Mouse (Mus musculus): ENCODE data around the gene Parvb. TPM values are rescaled to one million over a fixed set of nuclear protein-coding genes. Genes with fewer than 3 reads are reported as not detected.
A peak's percentile ranks its signal among the peaks of the same experiment; 100 is the strongest.

The Parvb gene
- 10 to 100 TPM; 54.4 to 64.5 TPM for total RNA-seq (2021)
- long read RNA-seq, experiment 1, transcript Parvb-201 (13 exons, 3,784 nt) = major isoform, 7 of 14 reads
- long read RNA-seq, experiment 1, partial matches to known transcripts = 0 of 14 reads
- long read RNA-seq, experiment 1, other reads (novel, unspliced or antisense) = 7 of 14 reads
- long read RNA-seq, experiment 2, partial matches to known transcripts = 0 of 13 reads
- long read RNA-seq, experiment 2, other reads (novel, unspliced or antisense) = 9 of 13 reads

- intact Hi-C loops (cut with DNase I; ENCODE audit: low total_unique reads) = no loop called here
- DNase-seq = peak; percentile 47
These were observed at the start of gene Parvb for GRCm38 (mm10) chr15:84231721-84232561. Gene Parvb (plus strand): TSS chr15:84232043.

GRCm38 (mm10) chr15:84183967-84184366 is 47.9 kb upstream of the Parvb start:
- DNase-seq = peak; percentile 22
- intact Hi-C loops (cut with DNase I; ENCODE audit: low total_unique reads) = no loop called here

GRCm38 (mm10) chr15:84186196-84186595 is 45.6 kb upstream of the Parvb start:
- intact Hi-C loops (cut with DNase I; ENCODE audit: low total_unique reads) = no loop called here
- no peak for DNase-seq

GRCm38 (mm10) chr15:84188887-84189530 is 42.8 kb upstream of the Parvb start:
- no peak for DNase-seq
- intact Hi-C loops (cut with DNase I; ENCODE audit: low total_unique reads) = no loop called here

- no peak for DNase-seq
- intact Hi-C loops (cut with DNase I; ENCODE audit: low total_unique reads) = no loop called here
These were observed 42.0 kb upstream of the Parvb start for GRCm38 (mm10) chr15:84189881-84190280.

- intact Hi-C loops (cut with DNase I; ENCODE audit: low total_unique reads) = no loop called here
- DNase-seq = no peak
These were observed 40.2 kb upstream of the Parvb start for GRCm38 (mm10) chr15:84191724-84192057.

GRCm38 (mm10) chr15:84192058-84192791 is 39.6 kb upstream of the Parvb start, which contains the start of gene Samm50:
Gene Samm50 (plus strand): TSS chr15:84192241.
- intact Hi-C loops (cut with DNase I; ENCODE audit: low total_unique reads) = no loop called here
- peak; percentile 88 for DNase-seq

GRCm38 (mm10) chr15:84196486-84197165 is 35.2 kb upstream of the Parvb start:
- intact Hi-C loops (cut with DNase I; ENCODE audit: low total_unique reads) = no loop called here
- DNase-seq = no peak

GRCm38 (mm10) chr15:84207327-84207726 is 24.5 kb upstream of the Parvb start:
- intact Hi-C loops (cut with DNase I; ENCODE audit: low total_unique reads) = no loop called here

GRCm38 (mm10) chr15:84209517-84210412 is 22.1 kb upstream of the Parvb start:
- DNase-seq = no peak
- intact Hi-C loops (cut with DNase I; ENCODE audit: low total_unique reads) = loop anchor here (5.0 kb wide), 1 partner anchor 408 kb away; no protein-coding TSS in a partner anchor

More at GRCm38 (mm10) chr15:84207327-84207726, 24.5 kb upstream of the Parvb start:
- no peak for DNase-seq

GRCm38 (mm10) chr15:84210461-84210860 is 21.4 kb upstream of the Parvb start:
- intact Hi-C loops (cut with DNase I; ENCODE audit: low total_unique reads) = loop anchor here (5.0 kb wide), 1 partner anchor 407 kb away; no protein-coding TSS in a partner anchor
- no peak for DNase-seq

- no peak for DNase-seq
- intact Hi-C loops (cut with DNase I; ENCODE audit: low total_unique reads) = loop anchor here (5.0 kb wide), 1 partner anchor 406 kb away; no protein-coding TSS in a partner anchor
These were observed 20.9 kb upstream of the Parvb start for GRCm38 (mm10) chr15:84210941-84211340.

GRCm38 (mm10) chr15:84211564-84211963 is 20.3 kb upstream of the Parvb start:
- intact Hi-C loops (cut with DNase I; ENCODE audit: low total_unique reads) = loop anchor here (5.0 kb wide), 1 partner anchor 406 kb away; no protein-coding TSS in a partner anchor
- no peak for DNase-seq

- intact Hi-C loops (cut with DNase I; ENCODE audit: low total_unique reads) = loop anchor here (5.0 kb wide), 1 partner anchor 405 kb away; no protein-coding TSS in a partner anchor
- DNase-seq = peak; percentile 77
These were observed 19.6 kb upstream of the Parvb start for GRCm38 (mm10) chr15:84212031-84212755.

GRCm38 (mm10) chr15:84212756-84213105 is 19.1 kb upstream of the Parvb start:
- intact Hi-C loops (cut with DNase I; ENCODE audit: low total_unique reads) = loop anchor here (5.0 kb wide), 1 partner anchor 405 kb away; no protein-coding TSS in a partner anchor
- DNase-seq = peak; percentile 55

- intact Hi-C loops (cut with DNase I; ENCODE audit: low total_unique reads) = loop anchor here (5.0 kb wide), 1 partner anchor 404 kb away; no protein-coding TSS in a partner anchor
- no peak for DNase-seq
These were observed 18.6 kb upstream of the Parvb start for GRCm38 (mm10) chr15:84213162-84213739.

GRCm38 (mm10) chr15:84214476-84214875 is 17.4 kb upstream of the Parvb start:
- no peak for DNase-seq
- intact Hi-C loops (cut with DNase I; ENCODE audit: low total_unique reads) = loop anchor here (5.0 kb wide), 1 partner anchor 403 kb away; no protein-coding TSS in a partner anchor
